Mouse (Mus musculus): ENCODE results near the gene Kif16b.
A peak's percentile ranks its signal among the peaks of the same experiment; 100 is the strongest.

The Kif16b gene

DNA sequence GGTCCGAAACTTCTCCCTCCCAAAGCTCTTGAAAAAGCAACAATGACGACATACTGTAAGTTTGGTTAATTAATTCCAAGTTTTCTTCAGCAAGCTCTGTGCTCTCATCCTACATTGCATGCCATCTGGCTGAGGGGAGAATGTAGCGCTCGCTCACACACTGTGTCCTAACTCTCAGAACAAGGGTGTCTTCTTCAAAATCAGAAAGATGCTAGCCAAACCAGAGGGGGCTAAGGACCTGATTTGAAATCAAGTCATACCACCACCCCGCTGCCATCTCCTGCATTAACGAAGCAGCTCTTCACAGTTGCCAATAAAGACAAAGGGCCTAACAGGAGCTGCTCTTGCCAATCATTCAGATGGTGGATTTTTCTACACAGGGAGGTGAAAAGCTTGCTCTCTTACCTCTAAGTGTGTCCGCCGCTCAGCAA lies 253.3 kb downstream of the Kif16b start:
- DNase-seq (ENCODE audit: low read depth), result no peak

- DNase-seq (ENCODE audit: low read depth), result no peak
Measured at GRCm38 (mm10) chr2:142646863-142647262, 254.5 kb downstream of the Kif16b start.

GRCm38 (mm10) chr2:142641766-142642165 lies 259.6 kb downstream of the Kif16b start:
- DNase-seq (ENCODE audit: low read depth), result no peak

DNA sequence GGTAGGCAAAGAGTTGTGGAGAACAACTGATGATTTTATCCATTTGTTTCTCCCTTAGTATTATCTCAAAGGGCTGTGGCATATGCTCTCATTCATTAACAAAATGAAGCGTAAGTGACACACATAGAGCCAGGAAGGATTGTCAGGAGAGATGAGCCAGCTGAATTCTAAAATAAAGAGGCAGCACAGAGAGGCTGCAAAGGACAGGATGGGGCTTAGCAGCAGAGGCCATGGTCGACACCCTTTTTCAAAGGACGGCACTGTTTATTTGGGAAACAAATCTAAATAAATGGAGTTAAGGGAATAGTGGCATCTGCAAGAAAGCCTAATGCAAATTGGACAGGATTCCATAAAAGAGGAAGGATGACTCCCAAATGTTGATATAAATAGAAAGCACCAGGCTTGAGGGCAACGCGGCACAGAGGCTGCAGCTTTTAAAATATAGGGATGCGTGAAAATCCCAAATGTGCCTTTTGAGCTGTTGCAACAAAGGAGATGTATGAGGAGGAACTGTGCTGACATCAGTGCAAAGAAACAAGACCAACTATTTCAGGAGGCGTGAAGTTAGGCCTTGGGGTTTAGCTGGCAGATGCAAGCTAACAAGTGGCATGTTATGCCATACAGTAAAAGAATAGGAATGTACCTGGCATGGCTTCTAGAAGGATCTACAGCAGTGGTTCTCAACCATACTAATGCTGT lies 265.6 kb downstream of the Kif16b start:
- no peak for DNase-seq (ENCODE audit: low read depth)

GRCm38 (mm10) chr2:142633996-142634559 lies 267.3 kb downstream of the Kif16b start:
- no peak for DNase-seq (ENCODE audit: low read depth)

GRCm38 (mm10) chr2:142629523-142630312 lies 271.6 kb downstream of the Kif16b start:
- no peak for DNase-seq (ENCODE audit: low read depth)

DNA sequence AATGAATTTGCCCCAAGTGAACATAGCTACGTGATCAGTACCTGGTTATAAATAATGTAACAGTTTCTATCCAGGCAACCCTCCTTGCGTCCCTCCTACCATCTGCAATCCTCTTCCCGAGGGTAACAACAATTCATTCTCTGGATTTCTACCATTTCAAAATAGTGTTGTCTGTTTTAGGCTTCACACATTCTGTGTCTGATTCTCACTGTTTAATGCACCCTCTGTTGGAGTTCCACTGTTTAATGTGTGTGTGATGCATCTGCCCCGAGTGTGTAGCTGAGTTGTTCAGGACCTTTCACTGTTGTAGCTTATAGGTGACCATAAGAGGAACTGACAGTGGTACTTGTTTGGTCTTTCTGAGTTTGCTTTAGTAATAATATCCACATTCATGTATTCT lies 275.6 kb downstream of the Kif16b start:
- no peak for DNase-seq (ENCODE audit: low read depth)

DNA sequence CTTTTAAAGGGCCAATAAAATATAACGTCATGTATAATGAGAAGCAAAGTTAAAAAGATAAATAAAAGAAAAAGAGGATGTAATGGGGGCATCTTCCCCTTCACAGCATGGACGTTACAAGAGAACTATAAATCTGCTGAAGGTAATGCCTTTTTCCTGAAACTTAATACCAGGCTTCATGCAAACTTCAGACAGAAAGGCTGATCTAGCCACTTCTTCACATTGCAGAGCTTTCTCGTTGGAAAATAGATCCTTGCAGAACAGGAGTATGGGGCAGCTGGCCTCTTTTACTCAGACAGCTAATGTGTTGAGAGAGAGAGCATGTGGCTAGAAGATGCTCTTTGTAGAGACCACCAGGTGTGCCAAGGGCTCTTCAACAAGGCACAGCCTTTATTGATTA lies 276.2 kb downstream of the Kif16b start:
- no peak for DNase-seq (ENCODE audit: low read depth)

DNA sequence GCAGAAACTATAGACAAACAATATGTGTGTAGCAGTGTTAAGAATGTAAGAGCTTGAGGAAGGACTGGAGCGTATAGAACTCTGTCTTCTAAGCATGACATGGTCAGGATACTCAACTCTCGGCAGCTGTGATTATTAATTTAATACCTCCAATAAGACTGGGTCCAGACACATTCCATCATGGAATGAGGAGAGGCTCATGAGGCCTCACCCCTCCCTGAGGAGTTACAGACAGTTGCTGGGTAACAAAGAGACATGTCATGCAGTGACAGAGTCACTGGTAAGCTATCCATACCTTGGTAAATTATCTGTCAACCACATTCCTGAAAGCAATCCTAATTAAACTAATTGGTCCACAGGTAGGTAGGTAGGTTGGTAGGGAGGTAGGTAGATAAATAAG lies 277.1 kb downstream of the Kif16b start:
- no peak for DNase-seq (ENCODE audit: low read depth)

GRCm38 (mm10) chr2:142621152-142621551 lies 280.2 kb downstream of the Kif16b start:
- no peak for DNase-seq (ENCODE audit: low read depth)

- DNase-seq (ENCODE audit: low read depth), result no peak
Measured at GRCm38 (mm10) chr2:142619926-142620325, 281.4 kb downstream of the Kif16b start.

DNA sequence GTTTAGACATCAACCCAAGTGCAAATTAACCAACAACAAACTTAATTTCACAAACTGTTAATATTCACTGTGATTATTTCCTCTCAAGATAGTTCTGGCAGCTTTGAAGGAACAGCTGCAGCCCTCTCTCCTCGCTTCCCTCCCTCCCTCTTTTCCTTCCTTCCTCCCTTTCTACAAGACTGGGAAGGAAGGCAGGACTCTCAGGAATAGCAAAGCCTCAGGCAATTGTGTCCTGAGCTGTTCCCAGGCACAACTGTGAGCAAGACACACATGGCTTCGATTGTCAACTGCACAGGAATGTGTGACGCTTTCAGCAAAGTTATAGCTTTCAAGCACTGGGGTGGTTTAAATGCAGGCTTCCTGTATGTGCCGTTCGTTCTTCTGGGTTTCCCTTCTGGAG lies 286.8 kb downstream of the Kif16b start:
- no peak for DNase-seq (ENCODE audit: low read depth)

- no peak for DNase-seq (ENCODE audit: low read depth)
Measured at GRCm38 (mm10) chr2:142612359-142612953, 288.9 kb downstream of the Kif16b start.

DNA sequence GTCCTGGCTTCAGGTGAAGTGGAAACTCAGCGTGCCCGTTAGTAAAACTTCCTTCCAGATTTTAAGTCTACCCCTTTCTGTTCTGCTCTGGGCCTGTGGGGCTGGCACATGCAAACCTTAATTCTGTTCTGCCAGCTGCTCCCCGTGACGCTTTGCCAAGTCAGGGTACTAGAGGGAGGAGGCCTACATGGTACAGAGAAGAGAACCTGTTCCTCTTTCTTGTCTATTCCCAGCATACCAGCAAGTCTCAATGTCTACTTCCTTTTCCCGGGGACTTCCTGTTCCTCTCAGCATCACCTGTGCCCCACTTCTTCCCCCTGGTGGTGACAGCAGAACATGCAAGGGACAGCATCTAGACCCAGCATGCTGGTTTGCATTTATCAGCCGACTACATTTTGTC lies 290.2 kb downstream of the Kif16b start:
- DNase-seq (ENCODE audit: low read depth), result peak; percentile 13

GRCm38 (mm10) chr2:142610206-142610605 lies 291.1 kb downstream of the Kif16b start:
- DNase-seq (ENCODE audit: low read depth), result no peak

DNA sequence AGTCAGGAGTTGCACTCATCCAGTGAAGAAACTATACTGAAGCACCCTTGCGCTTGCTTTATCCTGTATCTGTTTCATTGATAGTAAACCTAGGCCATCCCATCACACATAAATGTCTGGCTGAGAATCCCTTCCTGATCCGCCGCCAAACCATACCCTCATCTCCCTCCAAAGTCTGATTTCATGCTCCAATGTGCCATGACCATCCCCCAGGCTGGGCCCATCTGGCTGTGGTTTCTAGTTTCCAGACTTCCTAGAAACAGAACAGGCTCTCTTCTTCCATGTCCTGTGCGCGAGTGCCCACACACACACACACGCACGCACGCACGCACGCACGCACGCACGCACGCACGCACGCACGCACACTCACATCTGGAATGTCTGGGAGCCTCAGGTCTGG lies 292.6 kb downstream of the Kif16b start:
- DNase-seq (ENCODE audit: low read depth), result no peak

DNA sequence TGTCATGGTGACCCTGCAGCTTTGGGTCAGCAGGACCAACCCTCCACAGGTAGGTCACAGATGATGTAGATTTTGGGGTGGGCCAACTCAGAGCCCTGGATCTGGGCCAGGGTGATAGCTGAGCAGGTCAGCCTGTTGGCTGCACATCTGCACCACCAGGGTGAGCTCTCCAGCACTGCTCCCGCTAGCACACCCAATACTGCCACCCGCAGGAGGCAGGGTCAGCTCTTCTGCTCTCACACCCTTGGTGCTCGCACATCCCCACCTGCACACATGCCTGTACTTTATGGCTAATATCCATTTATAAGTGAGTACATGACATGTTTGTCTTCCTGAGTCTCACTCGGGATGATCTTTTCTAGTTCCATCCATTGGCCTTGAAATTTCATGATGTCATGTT lies 296.6 kb downstream of the Kif16b start:
- no peak for DNase-seq (ENCODE audit: low read depth)

- DNase-seq (ENCODE audit: low read depth), result no peak
Measured at GRCm38 (mm10) chr2:142603210-142603609, 298.1 kb downstream of the Kif16b start.

GRCm38 (mm10) chr2:142599235-142599634 lies 302.1 kb downstream of the Kif16b start:
- no peak for DNase-seq (ENCODE audit: low read depth)

GRCm38 (mm10) chr2:142596176-142597170 lies 304.9 kb downstream of the Kif16b start:
- DNase-seq (ENCODE audit: low read depth), result no peak

- DNase-seq (ENCODE audit: low read depth), result no peak
Measured at GRCm38 (mm10) chr2:142590938-142591337, 310.4 kb downstream of the Kif16b start.
